Mouse (Mus musculus) heart, embryonic 16.5 days (tissue): ENCODE results near the gene Per2. TPM values are rescaled to one million over a fixed set of nuclear protein-coding genes. Genes with fewer than 3 reads are reported as not detected.

Experiments used
- ATAC-seq: fragments of 200-750 bp; cut with Nextera tagmentation; replicated peaks from 2 replicates; pipeline ENCODE4 v1.8.0; 2017; ENCODE audit warnings: moderate number of reproducible peaks; ENCODE audit not compliant: insufficient read depth, low FRiP score; ENCODE audit errors: extremely low read depth
- H3K27ac ChIP-seq: fragments of 300-500 bp; sonication (generic); 2 replicates; pipeline ENCODE4 v1.5.1; 2014; ENCODE audit warnings: mild to moderate bottlenecking, low read length, control low read depth, moderate library complexity
- H3K27me3 ChIP-seq: fragments of 300-500 bp; sonication (generic); 2 replicates; pipeline ENCODE4 v1.6.1; 2014; ENCODE audit warnings: low read length, mixed read lengths; ENCODE audit not compliant: control insufficient read depth, insufficient read depth
- H3K36me3 ChIP-seq: fragments of 300-500 bp; sonication (generic); 2 replicates; pipeline ENCODE4 v1.6.1; 2014; ENCODE audit not compliant: control insufficient read depth, insufficient read depth
- H3K4me1 ChIP-seq: fragments of 300-500 bp; sonication (generic); 2 replicates; pipeline ENCODE4 v1.6.1; 2014; ENCODE audit warnings: low read length, mixed read lengths; ENCODE audit not compliant: control insufficient read depth, insufficient read depth
- H3K4me2 ChIP-seq: fragments of 300-500 bp; sonication (generic); 2 replicates; pipeline ENCODE4 v1.6.1; 2014; ENCODE audit warnings: low read depth, mild to moderate bottlenecking, control low read depth, low read length
- H3K4me3 ChIP-seq: fragments of 300-500 bp; sonication (generic); 2 replicates; pipeline ENCODE4 v1.5.1; 2014; ENCODE audit warnings: mild to moderate bottlenecking, control low read depth, low read length
- H3K9ac ChIP-seq: fragments of 300-500 bp; sonication (generic); 2 replicates; pipeline ENCODE4 v1.6.1; 2014; ENCODE audit warnings: low read length, control low read depth
- H3K9me3 ChIP-seq: fragments of 300-500 bp; sonication (generic); replicated peaks from 2 replicates; pipeline ENCODE4 v1.6.1; 2016; ENCODE audit warnings: low read length; ENCODE audit not compliant: control insufficient read depth
- WGBS: fragments of 180-500 bp; shearing (Covaris S2); extraction: QIAGEN DNeasy Blood & Tissue Kit; methylation state at CpG from one replicate; pipeline ENCODE4 v1.1.7; 2014; 5-methylcytosine and 5-hydroxymethylcytosine counted together
- polyA plus RNA-seq: library from polyadenylated mRNA; unstranded; fragments of >200 nt; fragmentation: Nextera tagmentation; extraction: Ambion mirVana; gene quantifications from 2 replicates; pipeline ENCODE4 v1.2.1, GENCODE M21; 2015

Gene Per2
- polyA plus RNA-seq, 1 experiment from 2014 or later, result 4.9 TPM

DNA sequence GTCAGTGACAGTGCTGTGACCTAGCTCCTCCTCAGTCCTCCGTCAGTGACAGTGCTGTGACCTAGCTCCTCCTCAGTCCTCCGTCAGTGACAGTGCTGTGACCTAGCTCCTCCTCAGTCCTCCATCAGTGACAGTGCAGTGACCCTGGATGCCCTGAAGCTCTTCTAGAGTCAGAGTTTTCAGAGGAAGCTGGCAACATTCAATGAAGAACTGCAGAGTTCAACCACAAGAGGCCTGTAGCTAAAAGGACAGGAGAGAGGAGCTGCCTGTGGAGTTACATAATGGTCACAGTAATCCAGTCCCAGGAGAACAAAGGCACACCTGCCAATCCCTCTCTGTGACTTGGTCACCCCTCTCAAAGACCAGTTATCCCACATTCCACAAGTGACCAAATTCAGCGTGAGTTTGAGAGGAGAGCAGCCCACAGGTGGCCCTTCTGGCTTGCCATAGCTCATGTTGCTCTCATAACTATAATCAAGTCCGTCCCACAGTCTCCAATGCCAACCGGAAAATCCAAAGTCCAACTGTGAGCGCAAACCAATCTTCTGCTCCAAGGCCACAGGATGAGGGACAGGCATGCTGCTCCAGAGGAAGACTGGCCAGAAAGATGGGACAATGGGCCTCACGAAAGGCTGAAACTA, 16.7 kb downstream of the Per2 start:
- no peak overlapping the region for H3K4me2 ChIP-seq
- peaks cover 4% of the 10 kb centered on the region for H3K9me3 ChIP-seq
- H3K36me3 ChIP-seq, result peaks cover 25% of the 10 kb centered on the region
- no peak overlapping the region for H3K9ac ChIP-seq
- no peaks in the 10 kb centered on the region for H3K27me3 ChIP-seq
- ATAC-seq, result no peak
- no peak overlapping the region for H3K27ac ChIP-seq
- peaks cover 17% of the 10 kb centered on the region for H3K4me1 ChIP-seq
- H3K4me3 ChIP-seq, result no peak overlapping the region
- WGBS, result 82% methylated on average over 6 of the region's 7 CpGs

DNA sequence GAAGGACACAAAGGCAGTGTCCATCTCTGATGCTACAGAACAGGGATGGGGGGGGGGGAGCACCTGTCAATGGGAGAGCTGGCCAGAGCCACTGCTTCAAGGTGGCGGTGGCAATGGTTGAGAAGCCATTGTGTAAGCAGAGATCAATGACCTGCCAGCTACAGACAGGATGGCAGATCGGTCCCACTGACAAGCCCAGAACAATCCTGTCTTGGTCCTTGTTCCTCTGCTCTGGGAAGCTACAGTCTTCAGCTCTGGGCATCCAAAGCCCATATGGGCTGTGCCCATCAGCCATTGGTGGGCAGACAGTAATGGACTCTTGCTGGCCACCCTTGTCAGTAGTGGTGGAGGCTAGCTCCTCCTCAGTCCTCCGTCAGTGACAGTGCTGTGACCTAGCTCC, 17.3 kb downstream of the Per2 start:
- no peaks in the 10 kb centered on the region for H3K27me3 ChIP-seq
- H3K27ac ChIP-seq, result no peak overlapping the region
- WGBS, result 87% methylated on average over 3 of the region's 3 CpGs
- H3K9ac ChIP-seq, result no peak overlapping the region
- no peaks in the 10 kb centered on the region for H3K9me3 ChIP-seq
- peaks cover 20% of the 10 kb centered on the region for H3K4me1 ChIP-seq
- ATAC-seq, result no peak
- H3K36me3 ChIP-seq, result peaks cover 21% of the 10 kb centered on the region
- H3K4me2 ChIP-seq, result no peak overlapping the region
- H3K4me3 ChIP-seq, result no peak overlapping the region

DNA sequence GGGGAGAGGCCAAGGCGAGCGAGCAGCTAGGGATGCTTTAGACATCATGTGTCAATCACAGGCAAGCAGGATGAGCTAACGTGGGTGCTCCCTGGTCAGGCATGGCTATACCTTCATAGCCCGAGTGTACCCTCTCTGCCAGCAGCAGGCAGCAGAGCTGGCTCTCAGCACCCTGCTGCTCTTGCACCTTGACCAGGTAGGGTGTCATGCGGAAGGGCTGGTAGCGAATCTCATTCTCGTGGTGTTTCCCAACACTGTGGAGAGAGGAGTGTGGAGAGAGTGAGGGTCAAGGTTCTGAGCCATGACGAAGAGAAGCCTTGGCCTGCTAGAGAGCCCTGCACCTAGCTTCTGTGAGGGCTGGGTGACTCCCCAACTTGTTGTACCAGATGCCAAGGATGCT, 19.3 kb downstream of the Per2 start:
- no peak overlapping the region for H3K4me2 ChIP-seq
- WGBS, result 87% methylated on average over 8 of the region's 8 CpGs
- H3K4me3 ChIP-seq, result no peak overlapping the region
- H3K9ac ChIP-seq, result no peak overlapping the region
- H3K4me1 ChIP-seq, result peaks cover 25% of the 10 kb centered on the region
- no peak for ATAC-seq
- H3K27me3 ChIP-seq, result no peaks in the 10 kb centered on the region
- H3K36me3 ChIP-seq, result peaks cover 19% of the 10 kb centered on the region
- no peak overlapping the region for H3K27ac ChIP-seq
- H3K9me3 ChIP-seq, result no peaks in the 10 kb centered on the region

DNA sequence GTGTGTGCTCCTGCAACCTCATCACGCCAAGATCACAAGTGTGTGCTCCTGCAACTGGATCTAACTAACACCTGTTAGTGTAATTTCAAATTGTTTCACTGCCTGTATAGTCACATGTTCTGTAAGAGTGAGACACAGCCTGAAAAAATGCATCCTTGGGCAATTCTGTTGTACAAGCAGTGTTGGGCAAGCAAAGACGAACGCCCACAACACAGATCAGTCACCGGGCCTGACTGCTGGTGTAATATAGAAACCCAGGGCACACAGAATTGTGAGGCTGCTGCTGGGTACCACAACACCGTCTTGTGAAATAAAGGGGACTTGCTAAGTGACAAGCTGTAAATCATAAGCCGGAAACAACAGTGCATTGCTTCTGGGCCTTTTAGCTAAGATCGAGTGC, 21.6 kb downstream of the Per2 start:
- Histone ChIP-seq H3K27ac (no peak overlapping the region), H3K4me1 (peaks cover 25% of the 10 kb centered on the region), H3K36me3 (peaks cover 25% of the 10 kb centered on the region), H3K27me3 (no peaks in the 10 kb centered on the region), H3K9ac (no peak overlapping the region), H3K4me3 (no peak overlapping the region), H3K9me3 (no peaks in the 10 kb centered on the region), H3K4me2 (no peak overlapping the region)
- 88% methylated on average over 7 of the region's 7 CpGs for WGBS
- ATAC-seq, result no peak

DNA sequence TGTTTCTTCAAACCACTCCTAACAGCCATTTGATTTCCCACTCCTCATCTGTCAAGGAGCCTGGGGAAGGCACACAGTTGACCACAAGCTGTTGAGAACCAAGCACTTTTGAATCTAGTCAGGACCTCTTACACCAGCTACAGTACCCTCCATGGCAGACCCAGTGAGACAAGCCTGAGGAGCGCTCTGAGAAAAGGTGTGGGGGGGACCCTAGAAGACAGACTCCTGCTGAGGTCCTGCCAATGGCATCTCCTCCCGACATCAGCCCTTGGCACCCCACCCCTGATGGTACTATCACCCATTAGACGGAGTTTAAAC, 22.1 kb downstream of the Per2 start:
- ATAC-seq, result no peak
- H3K27me3 ChIP-seq, result no peaks in the 10 kb centered on the region
- peak overlapping the region; percentile 89 for H3K27ac ChIP-seq
- peaks cover 27% of the 10 kb centered on the region for H3K36me3 ChIP-seq
- no peaks in the 10 kb centered on the region for H3K9me3 ChIP-seq
- 85% methylated on average over 3 of the region's 3 CpGs for WGBS
- no peak overlapping the region for H3K4me2 ChIP-seq
- H3K4me1 ChIP-seq, result peaks cover 25% of the 10 kb centered on the region
- no peak overlapping the region for H3K9ac ChIP-seq
- no peak overlapping the region for H3K4me3 ChIP-seq

DNA sequence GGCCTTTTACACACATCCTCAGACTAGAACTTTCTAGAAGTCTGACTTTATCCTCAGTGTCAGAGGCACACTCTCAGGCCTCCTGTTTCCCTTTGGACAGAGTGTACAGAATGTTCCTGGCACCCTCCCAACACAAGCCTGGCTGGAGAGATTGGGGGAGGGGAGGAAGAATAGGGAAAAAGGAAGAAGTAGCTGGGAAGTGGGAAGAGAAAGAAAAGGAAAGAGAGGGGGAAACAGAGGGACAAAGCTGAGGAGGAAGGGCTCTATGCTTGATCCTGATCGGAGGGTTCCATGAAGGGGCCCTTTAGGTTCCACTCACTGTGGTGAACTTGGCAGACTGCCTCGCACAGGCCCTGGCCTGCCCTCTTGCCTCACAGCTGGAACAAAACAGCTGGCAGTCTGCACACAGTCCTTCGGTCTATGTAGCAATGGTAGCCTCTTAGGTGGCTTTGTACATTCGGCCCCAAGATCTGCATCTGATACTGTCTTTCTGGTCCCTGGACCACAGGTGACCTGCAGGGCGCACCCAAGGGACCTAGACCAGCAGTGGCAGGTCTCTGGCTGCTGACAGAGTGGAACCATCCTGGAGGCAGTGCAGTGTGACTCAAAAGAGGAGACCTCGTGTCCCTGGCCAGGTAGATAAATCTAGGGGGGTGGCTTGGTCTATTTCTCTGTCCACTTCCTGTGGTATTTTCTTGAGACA, 22.6 kb downstream of the Per2 start:
- peak overlapping the region; percentile 89 for H3K27ac ChIP-seq
- no peaks in the 10 kb centered on the region for H3K27me3 ChIP-seq
- peak overlapping the region; percentile 41 for H3K9ac ChIP-seq
- H3K9me3 ChIP-seq, result no peaks in the 10 kb centered on the region
- H3K4me3 ChIP-seq, result no peak overlapping the region
- H3K4me1 ChIP-seq, result peaks cover 25% of the 10 kb centered on the region
- H3K36me3 ChIP-seq, result peaks cover 25% of the 10 kb centered on the region
- peak; percentile 92 for ATAC-seq
- WGBS, result 37% methylated on average over 6 of the region's 6 CpGs
- H3K4me2 ChIP-seq, result no peak overlapping the region; the same call in 1 of the 2 replicates

DNA sequence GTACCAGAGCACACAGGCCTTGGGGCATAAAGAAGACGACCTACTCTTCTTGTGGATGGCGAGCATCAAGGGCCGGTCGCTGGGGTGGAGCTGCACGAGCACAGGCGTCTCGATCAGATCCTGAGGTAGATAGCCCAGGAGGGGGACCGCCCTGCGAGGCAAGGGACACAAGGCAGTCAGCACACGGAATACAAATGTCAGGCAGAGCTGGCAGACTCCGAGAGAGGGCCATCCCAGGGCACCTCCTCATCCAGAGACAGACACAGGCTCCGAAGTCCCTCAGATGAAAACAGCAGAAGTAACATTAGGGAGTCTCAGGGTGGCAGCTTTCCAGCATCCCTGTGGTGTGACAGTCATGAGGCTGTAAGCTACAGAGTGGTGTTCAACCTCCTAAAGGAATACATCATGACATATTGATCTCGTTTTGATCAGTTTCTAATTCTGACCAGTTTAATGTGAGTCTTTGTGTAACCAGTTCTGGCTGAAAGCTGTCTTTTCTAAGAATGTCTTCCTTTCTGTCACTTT, 23.5 kb downstream of the Per2 start:
- peaks cover 25% of the 10 kb centered on the region for H3K36me3 ChIP-seq
- 81% methylated on average over 13 of the region's 13 CpGs for WGBS
- peaks cover 25% of the 10 kb centered on the region for H3K4me1 ChIP-seq
- H3K4me3 ChIP-seq, result no peak overlapping the region
- H3K9me3 ChIP-seq, result no peaks in the 10 kb centered on the region
- no peaks in the 10 kb centered on the region for H3K27me3 ChIP-seq
- ATAC-seq, result no peak
- no peak overlapping the region for H3K4me2 ChIP-seq
- H3K9ac ChIP-seq, result peak overlapping the region; percentile 58
- peak overlapping the region; percentile 89 for H3K27ac ChIP-seq

DNA sequence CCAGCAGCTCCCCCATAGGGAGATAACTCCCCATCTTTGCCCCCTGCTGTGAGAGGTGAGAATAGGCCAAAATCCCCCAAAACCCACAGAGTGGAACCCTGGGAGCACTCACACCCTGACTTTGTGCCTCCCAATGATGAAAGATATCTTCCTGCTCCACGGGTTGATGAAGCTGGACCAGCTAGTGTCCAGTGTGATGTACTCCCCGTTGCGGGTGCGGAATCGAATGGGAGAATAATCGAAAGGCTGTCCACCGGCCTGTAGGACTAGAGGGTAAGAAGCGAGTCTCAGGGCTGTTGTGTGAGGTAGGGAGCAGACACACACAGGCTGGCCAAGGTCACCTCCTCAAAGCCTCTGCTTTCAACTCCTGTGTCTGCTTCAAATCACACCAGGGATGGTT, 24.2 kb downstream of the Per2 start:
- no peak overlapping the region for H3K4me2 ChIP-seq
- H3K9me3 ChIP-seq, result no peaks in the 10 kb centered on the region
- peak overlapping the region; percentile 89; the same call in 1 of the 2 replicates for H3K27ac ChIP-seq
- peaks cover 25% of the 10 kb centered on the region for H3K4me1 ChIP-seq
- H3K27me3 ChIP-seq, result no peaks in the 10 kb centered on the region
- WGBS, result 90% methylated on average over 8 of the region's 8 CpGs
- no peak overlapping the region for H3K4me3 ChIP-seq
- ATAC-seq, result no peak
- peak overlapping the region; percentile 4; the same call in 1 of the 2 replicates for H3K9ac ChIP-seq
- H3K36me3 ChIP-seq, result peaks cover 24% of the 10 kb centered on the region

DNA sequence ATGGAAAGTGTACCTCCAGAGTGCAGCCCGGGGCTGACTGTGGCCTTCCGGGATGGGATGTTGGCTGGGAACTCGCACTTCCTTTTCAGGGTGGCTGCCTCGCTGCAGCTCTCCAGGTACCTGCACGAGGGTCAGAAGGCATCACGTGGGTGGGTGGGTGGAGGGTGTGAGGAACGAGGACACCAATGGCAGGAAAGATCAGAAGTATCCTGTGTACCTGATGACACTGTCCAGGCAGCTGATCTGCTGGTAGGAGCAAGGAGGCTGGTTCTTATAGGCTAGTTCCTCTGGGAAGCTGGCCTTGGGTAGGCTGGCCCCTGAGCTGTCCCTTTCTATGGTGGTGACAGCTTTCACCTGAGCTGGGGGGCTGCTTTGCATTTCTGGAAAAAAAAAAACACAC, 28.4 kb downstream of the Per2 start:
- no peak overlapping the region for H3K4me3 ChIP-seq

More for the DNA sequence above, 28.4 kb downstream of the Per2 start:
- Histone ChIP-seq H3K27me3 (no peaks in the 10 kb centered on the region), H3K36me3 (peaks cover 36% of the 10 kb centered on the region), H3K4me2 (no peak overlapping the region), H3K27ac (no peak overlapping the region), H3K9me3 (no peaks in the 10 kb centered on the region), H3K9ac (no peak overlapping the region), H3K4me1 (peaks cover 10% of the 10 kb centered on the region)
- no peak for ATAC-seq
- 73% methylated on average over 7 of the region's 7 CpGs for WGBS
